Mouse (Mus musculus) kidney, embryonic 15.5 days (tissue): ENCODE data around the gene Zfp362. TPM values are rescaled to one million over a fixed set of nuclear protein-coding genes. Genes with fewer than 3 reads are reported as not detected.

Experiments used
- ATAC-seq: fragments of 200-750 bp; cut with Nextera tagmentation; replicated peaks from 2 replicates; pipeline ENCODE4 v1.8.0; 2017; ENCODE audit warnings: moderate TSS enrichment; ENCODE audit not compliant: low FRiP score
- H3K27ac ChIP-seq: fragments of 300-500 bp; sonication (generic); 2 replicates; pipeline ENCODE4 v1.5.1; 2015; ENCODE audit warnings: mild to moderate bottlenecking, inconsistent platforms
- H3K27me3 ChIP-seq: fragments of 300-500 bp; sonication (generic); 2 replicates; pipeline ENCODE4 v1.6.1; 2015; ENCODE audit warnings: inconsistent platforms
- H3K36me3 ChIP-seq: fragments of 300-500 bp; sonication (generic); 2 replicates; pipeline ENCODE4 v1.6.1; 2015; ENCODE audit warnings: inconsistent platforms
- H3K4me1 ChIP-seq: fragments of 300-500 bp; sonication (generic); 2 replicates; pipeline ENCODE4 v1.6.1; 2015; ENCODE audit warnings: inconsistent platforms
- H3K4me2 ChIP-seq: fragments of 300-500 bp; sonication (generic); 2 replicates; pipeline ENCODE4 v1.6.1; 2015; ENCODE audit warnings: moderate library complexity, mild to moderate bottlenecking, inconsistent platforms
- H3K4me3 ChIP-seq: fragments of 300-500 bp; sonication (generic); replicated peaks from 2 replicates; pipeline ENCODE4 v1.5.1; 2015; ENCODE audit warnings: mild to moderate bottlenecking, inconsistent platforms
- H3K9ac ChIP-seq: fragments of 300-500 bp; sonication (generic); 2 replicates; pipeline ENCODE4 v1.6.1; 2015; ENCODE audit warnings: mild to moderate bottlenecking, inconsistent platforms
- H3K9me3 ChIP-seq: fragments of 300-500 bp; sonication (generic); replicated peaks from 2 replicates; pipeline ENCODE4 v1.6.1; 2016; ENCODE audit warnings: inconsistent platforms
- WGBS: fragments of 180-500 bp; shearing (Covaris S2); methylation state at CpG from one replicate; pipeline ENCODE4 v1.1.7; 2015; ENCODE audit warnings: mixed read lengths; 5-methylcytosine and 5-hydroxymethylcytosine counted together
- polyA plus RNA-seq: library from polyadenylated mRNA; unstranded; fragments of >200 nt; fragmentation: Nextera tagmentation; extraction: Ambion mirVana; gene quantifications from 2 replicates; pipeline ENCODE4 v1.2.1, GENCODE M21; 2015

The Zfp362 gene
- polyA plus RNA-seq, 1 experiment from 2014 or later: 43.8 TPM

GRCm38 (mm10) chr4:128774467-128774866 is 31.4 kb downstream of the Zfp362 start:
- Histone ChIP-seq H3K4me1 (peaks cover 14% of the 10 kb centered on the region; the same call in 1 of the 2 replicates), H3K27me3 (no peaks in the 10 kb centered on the region), H3K9ac (no peak overlapping the region), H3K4me3 (no peak overlapping the region), H3K9me3 (no peaks in the 10 kb centered on the region), H3K27ac (no peak overlapping the region), H3K4me2 (no peak overlapping the region), H3K36me3 (peaks cover 76% of the 10 kb centered on the region)
- no peak for ATAC-seq
- 91% methylated on average over 9 of the region's 9 CpGs for WGBS

- H3K4me1 ChIP-seq: peaks cover 14% of the 10 kb centered on the region; the same call in 1 of the 2 replicates
- 81% methylated on average over 11 of the region's 11 CpGs for WGBS
- no peaks in the 10 kb centered on the region for H3K9me3 ChIP-seq
- H3K27me3 ChIP-seq: no peaks in the 10 kb centered on the region
- ATAC-seq: no peak
- no peak overlapping the region for H3K27ac ChIP-seq
- no peak overlapping the region for H3K9ac ChIP-seq
- no peak overlapping the region for H3K4me2 ChIP-seq
- H3K4me3 ChIP-seq: no peak overlapping the region
- H3K36me3 ChIP-seq: peaks cover 69% of the 10 kb centered on the region
Measured at GRCm38 (mm10) chr4:128773820-128774219, 32.0 kb downstream of the Zfp362 start.

- H3K9ac ChIP-seq: no peak overlapping the region
- no peak overlapping the region for H3K4me2 ChIP-seq
- peaks cover 14% of the 10 kb centered on the region; the same call in 1 of the 2 replicates for H3K4me1 ChIP-seq
- H3K27me3 ChIP-seq: no peaks in the 10 kb centered on the region
- H3K27ac ChIP-seq: no peak overlapping the region
- 81% methylated on average over 5 of the region's 5 CpGs for WGBS
- H3K9me3 ChIP-seq: no peaks in the 10 kb centered on the region
- H3K36me3 ChIP-seq: peaks cover 38% of the 10 kb centered on the region
- H3K4me3 ChIP-seq: no peak overlapping the region
- no peak for ATAC-seq
Measured at GRCm38 (mm10) chr4:128770698-128771097, 35.1 kb downstream of the Zfp362 start.

GRCm38 (mm10) chr4:128769569-128770355 is 36.1 kb downstream of the Zfp362 start:
- Histone ChIP-seq H3K4me1 (peaks cover 14% of the 10 kb centered on the region; the same call in 1 of the 2 replicates), H3K4me2 (no peak overlapping the region), H3K36me3 (peaks cover 29% of the 10 kb centered on the region), H3K9ac (no peak overlapping the region), H3K27ac (no peak overlapping the region), H3K4me3 (no peak overlapping the region), H3K27me3 (no peaks in the 10 kb centered on the region), H3K9me3 (no peaks in the 10 kb centered on the region)
- WGBS: 77% methylated on average over 13 of the region's 13 CpGs
- no peak for ATAC-seq

- Histone ChIP-seq H3K9me3 (peaks cover 10% of the 10 kb centered on the region), H3K27ac (no peak overlapping the region), H3K27me3 (no peaks in the 10 kb centered on the region), H3K4me1 (peaks cover 14% of the 10 kb centered on the region; the same call in 1 of the 2 replicates), H3K4me3 (no peak overlapping the region), H3K36me3 (peaks cover 14% of the 10 kb centered on the region), H3K4me2 (no peak overlapping the region), H3K9ac (no peak overlapping the region)
- no peak for ATAC-seq
- WGBS: 77% methylated on average over 13 of the region's 13 CpGs
Measured at GRCm38 (mm10) chr4:128768120-128768519, 37.7 kb downstream of the Zfp362 start.

- no peak overlapping the region for H3K4me2 ChIP-seq
- H3K36me3 ChIP-seq: 0 out of 2 replicates have a peak, but pooled peaks cover 4% of the 10 kb centered on the region
- ATAC-seq: no peak
- H3K9me3 ChIP-seq: peaks cover 14% of the 10 kb centered on the region
- WGBS: 94% methylated on average over 20 of the region's 20 CpGs
- H3K4me3 ChIP-seq: no peak overlapping the region
- H3K9ac ChIP-seq: no peak overlapping the region
- peaks cover 14% of the 10 kb centered on the region; the same call in 1 of the 2 replicates for H3K4me1 ChIP-seq
- no peaks in the 10 kb centered on the region for H3K27me3 ChIP-seq
- no peak overlapping the region for H3K27ac ChIP-seq
Measured at GRCm38 (mm10) chr4:128766929-128767328, 38.9 kb downstream of the Zfp362 start.

- WGBS: 91% methylated on average over 6 of the region's 6 CpGs
- no peak overlapping the region for H3K9ac ChIP-seq
- no peaks in the 10 kb centered on the region for H3K27me3 ChIP-seq
- H3K27ac ChIP-seq: no peak overlapping the region
- H3K4me2 ChIP-seq: no peak overlapping the region
- peaks cover 5% of the 10 kb centered on the region for H3K36me3 ChIP-seq
- no peak for ATAC-seq
- H3K4me3 ChIP-seq: no peak overlapping the region
- H3K9me3 ChIP-seq: peaks cover 14% of the 10 kb centered on the region
- peaks cover 19% of the 10 kb centered on the region for H3K4me1 ChIP-seq
Measured at GRCm38 (mm10) chr4:128760029-128760428, 45.8 kb downstream of the Zfp362 start.

GRCm38 (mm10) chr4:128759214-128759613 is 46.6 kb downstream of the Zfp362 start:
- H3K36me3 ChIP-seq: peaks cover 9% of the 10 kb centered on the region
- ATAC-seq: peak; percentile 54; the same call in 1 of the 2 replicates
- H3K4me3 ChIP-seq: no peak overlapping the region
- H3K9ac ChIP-seq: no peak overlapping the region
- 51% methylated on average over 5 of the region's 5 CpGs for WGBS
- no peak overlapping the region for H3K4me2 ChIP-seq
- H3K4me1 ChIP-seq: peaks cover 20% of the 10 kb centered on the region
- no peaks in the 10 kb centered on the region for H3K27me3 ChIP-seq
- H3K27ac ChIP-seq: 0 out of 2 replicates have a peak overlapping the region, but pooled peaks have one; percentile 18
- peaks cover 13% of the 10 kb centered on the region for H3K9me3 ChIP-seq

- Histone ChIP-seq H3K4me1 (peaks cover 20% of the 10 kb centered on the region), H3K9ac (no peak overlapping the region), H3K9me3 (no peaks in the 10 kb centered on the region), H3K36me3 (peaks cover 39% of the 10 kb centered on the region), H3K27ac (no peak overlapping the region), H3K27me3 (no peaks in the 10 kb centered on the region), H3K4me2 (no peak overlapping the region), H3K4me3 (no peak overlapping the region)
- ATAC-seq: no peak; the same call in 1 of the 2 replicates
- 73% methylated on average over 7 of the region's 7 CpGs for WGBS
Measured at GRCm38 (mm10) chr4:128755900-128756299, 49.9 kb downstream of the Zfp362 start.

- Histone ChIP-seq H3K27ac (no peak within 1 kb of the TSS), H3K36me3 (peaks cover 47% of the 10 kb centered on the region), H3K4me2 (no peak within 1 kb of the TSS), H3K4me1 (peaks cover 20% of the 10 kb centered on the region), H3K27me3 (no peaks in the 10 kb centered on the region), H3K9ac (no peak within 1 kb of the TSS), H3K4me3 (no peak within 1 kb of the TSS), H3K9me3 (no peaks in the 10 kb centered on the region)
- 60% methylated on average over 3 of the region's 3 CpGs for WGBS
- no peak for ATAC-seq
Measured at GRCm38 (mm10) chr4:128755064-128755463, 50.8 kb downstream of the Zfp362 start, which contains the start of gene A3galt2. TSS of gene A3galt2 (plus strand) at chr4:128755364.

- H3K27ac ChIP-seq: no peak overlapping the region
- H3K9me3 ChIP-seq: no peaks in the 10 kb centered on the region
- H3K4me2 ChIP-seq: no peak overlapping the region
- H3K27me3 ChIP-seq: no peaks in the 10 kb centered on the region
- H3K4me3 ChIP-seq: no peak overlapping the region
- no peak overlapping the region for H3K9ac ChIP-seq
- peaks cover 62% of the 10 kb centered on the region for H3K36me3 ChIP-seq
- no peak for ATAC-seq
- peaks cover 9% of the 10 kb centered on the region; the same call in 1 of the 2 replicates for H3K4me1 ChIP-seq
- WGBS: 88% methylated on average over 7 of the region's 7 CpGs
Measured at GRCm38 (mm10) chr4:128753571-128753970, 52.3 kb downstream of the Zfp362 start.

- H3K9me3 ChIP-seq: no peaks in the 10 kb centered on the region
- no peak overlapping the region for H3K27ac ChIP-seq
- no peak overlapping the region for H3K4me2 ChIP-seq
- no peaks in the 10 kb centered on the region for H3K27me3 ChIP-seq
- ATAC-seq: no peak
- peaks cover 76% of the 10 kb centered on the region for H3K36me3 ChIP-seq
- H3K4me3 ChIP-seq: no peak overlapping the region
- no peak overlapping the region for H3K9ac ChIP-seq
- peaks cover 5% of the 10 kb centered on the region; the same call in 1 of the 2 replicates for H3K4me1 ChIP-seq
- WGBS: 84% methylated on average over 13 of the region's 13 CpGs
Measured at GRCm38 (mm10) chr4:128752031-128752757, 53.7 kb downstream of the Zfp362 start.
